Mouse (Mus musculus) limb, embryonic 14.5 days (tissue): ENCODE data around the gene Ppp2r5c. TPM values are rescaled to one million over a fixed set of nuclear protein-coding genes. Genes with fewer than 3 reads are reported as not detected.

Experiments used
- ATAC-seq: fragments of 200-750 bp; cut with Nextera tagmentation; 2 replicates; pipeline ENCODE4 v1.8.0; 2017; ENCODE audit warnings: low read depth, moderate number of reproducible peaks, moderate TSS enrichment; ENCODE audit not compliant: low FRiP score
- DNase-seq: peaks from one replicate; pipeline ENCODE4 v3.0.0-alpha.2; 2015; ENCODE audit warnings: low spot score
- H3K27ac ChIP-seq: fragments of 300-500 bp; sonication (generic); replicated peaks from 2 replicates; pipeline ENCODE4 v1.5.1; 2014; ENCODE audit warnings: low read depth, mild to moderate bottlenecking, low read length, moderate library complexity, mixed read lengths
- H3K27me3 ChIP-seq: fragments of 300-500 bp; sonication (generic); 2 replicates; pipeline ENCODE4 v1.6.1; 2014; ENCODE audit warnings: low read length, mixed read lengths; ENCODE audit not compliant: control insufficient read depth, insufficient read depth
- H3K36me3 ChIP-seq: fragments of 300-500 bp; sonication (generic); 2 replicates; pipeline ENCODE4 v1.6.1; 2014; ENCODE audit warnings: mild to moderate bottlenecking, low read length, moderate library complexity, mixed read lengths; ENCODE audit not compliant: control insufficient read depth, insufficient read depth
- H3K4me1 ChIP-seq: fragments of 300-500 bp; sonication (generic); 2 replicates; pipeline ENCODE4 v1.6.1; 2014; ENCODE audit warnings: antibody characterized with exemption, low read length, mixed read lengths; ENCODE audit not compliant: control insufficient read depth, insufficient read depth
- H3K4me2 ChIP-seq: fragments of 300-500 bp; sonication (generic); replicated peaks from 2 replicates; pipeline ENCODE4 v1.6.1; 2014; ENCODE audit warnings: low read depth, mild to moderate bottlenecking, low read length, moderate library complexity; ENCODE audit not compliant: severe bottlenecking
- H3K4me3 ChIP-seq: fragments of 300-500 bp; sonication (generic); replicated peaks from 2 replicates; pipeline ENCODE4 v1.5.1; 2014; ENCODE audit warnings: low read length
- H3K9ac ChIP-seq: fragments of 300-500 bp; sonication (generic); 2 replicates; pipeline ENCODE4 v1.6.1; 2014; ENCODE audit warnings: mild to moderate bottlenecking, low read depth, low read length, moderate library complexity; ENCODE audit not compliant: severe bottlenecking
- H3K9me3 ChIP-seq: fragments of 300-500 bp; sonication (generic); 2 replicates; pipeline ENCODE4 v1.6.1; 2016; ENCODE audit warnings: low read length; ENCODE audit not compliant: control insufficient read depth
- POLR2A ChIP-seq: fragments of 200-500 bp; IDR thresholded peaks from 2 replicates; pipeline ENCODE4 v1.8.0; 2012; ENCODE audit warnings: inconsistent platforms, mild to moderate bottlenecking, moderate library complexity, borderline replicate concordance; ENCODE audit not compliant: insufficient read depth, insufficient read length; ENCODE audit errors: extremely low read depth
- WGBS: fragments of 180-500 bp; shearing (Covaris S2); extraction: QIAGEN DNeasy Blood & Tissue Kit; methylation state at CpG from one replicate; pipeline ENCODE4 v1.1.7; 2014; 5-methylcytosine and 5-hydroxymethylcytosine counted together
- polyA plus RNA-seq, 2 experiments: library from polyadenylated mRNA; depleted of rRNA in 1 of 2; stranded (reverse) in 1 of 2; unstranded in 1 of 2; fragments of >200 nt; fragmentation: Nextera tagmentation in 1 of 2; extraction: Ambion mirVana in 1 of 2; gene quantifications; 2 replicates each; pipeline versions ENCODE4 v1.2.1 to v1.2.3; 2012 to 2014

Ppp2r5c gene
- polyA plus RNA-seq, 2 experiments, result 75.2 to 156 TPM

DNA sequence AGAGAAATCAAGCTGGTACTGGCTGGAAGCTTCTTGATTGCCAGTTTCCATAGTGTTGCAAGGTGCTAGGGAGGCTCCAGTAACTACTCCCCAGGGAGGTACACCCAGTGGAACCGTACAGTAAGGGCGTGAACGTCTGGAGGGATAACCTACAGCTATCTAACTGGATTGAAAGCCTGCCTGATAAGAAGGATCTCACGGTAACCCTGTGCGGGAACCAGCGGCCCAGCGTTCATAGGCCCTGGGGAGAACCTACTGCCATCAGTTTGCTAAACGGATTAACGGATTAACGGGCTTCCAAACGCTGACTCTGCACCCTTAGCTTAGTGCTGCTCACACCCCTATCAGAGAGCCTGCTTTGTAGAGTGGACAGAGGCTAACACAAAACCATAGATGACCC, 116.5 kb downstream of the Ppp2r5c start:
- no peaks in the 10 kb centered on the region for H3K27me3 ChIP-seq
- H3K4me3 ChIP-seq, result no peak overlapping the region
- H3K27ac ChIP-seq, result no peak overlapping the region
- peaks cover 86% of the 10 kb centered on the region for H3K36me3 ChIP-seq
- DNase-seq, result no peak
- no peak for ATAC-seq
- H3K9ac ChIP-seq, result no peak overlapping the region
- TF ChIP-seq POLR2A, result no peak
- 97% methylated on average over 11 of the region's 11 CpGs for WGBS
- H3K4me2 ChIP-seq, result no peak overlapping the region
- no peaks in the 10 kb centered on the region for H3K4me1 ChIP-seq
- H3K9me3 ChIP-seq, result no peaks in the 10 kb centered on the region

DNA sequence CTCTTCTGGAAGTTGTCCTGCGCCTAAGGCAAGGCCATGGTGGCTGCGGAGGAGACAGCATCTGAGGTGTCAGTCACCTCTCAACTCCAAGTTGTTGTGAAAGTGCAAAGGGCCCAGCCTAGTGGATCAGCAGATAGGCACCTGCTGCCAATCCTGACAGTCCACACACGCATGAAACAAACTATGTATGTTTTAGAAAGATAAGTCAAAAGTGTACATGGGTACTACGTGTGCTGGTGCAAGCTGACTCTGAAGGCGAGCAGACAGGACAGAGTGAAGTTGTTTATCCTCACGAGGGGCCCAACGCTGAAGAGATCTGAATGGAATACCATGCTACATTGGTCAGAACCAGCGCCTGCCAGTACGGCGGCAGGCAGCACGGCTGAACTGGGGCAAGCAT, 117.9 kb downstream of the Ppp2r5c start:
- no peak overlapping the region for H3K27ac ChIP-seq
- WGBS, result 94% methylated on average over 11 of the region's 11 CpGs
- H3K4me1 ChIP-seq, result no peaks in the 10 kb centered on the region
- TF ChIP-seq POLR2A, result no peak
- no peak overlapping the region for H3K4me3 ChIP-seq
- no peaks in the 10 kb centered on the region for H3K27me3 ChIP-seq
- H3K4me2 ChIP-seq, result no peak overlapping the region
- H3K9ac ChIP-seq, result no peak overlapping the region
- H3K9me3 ChIP-seq, result no peaks in the 10 kb centered on the region
- DNase-seq, result no peak
- peaks cover 86% of the 10 kb centered on the region for H3K36me3 ChIP-seq
- no peak for ATAC-seq

DNA sequence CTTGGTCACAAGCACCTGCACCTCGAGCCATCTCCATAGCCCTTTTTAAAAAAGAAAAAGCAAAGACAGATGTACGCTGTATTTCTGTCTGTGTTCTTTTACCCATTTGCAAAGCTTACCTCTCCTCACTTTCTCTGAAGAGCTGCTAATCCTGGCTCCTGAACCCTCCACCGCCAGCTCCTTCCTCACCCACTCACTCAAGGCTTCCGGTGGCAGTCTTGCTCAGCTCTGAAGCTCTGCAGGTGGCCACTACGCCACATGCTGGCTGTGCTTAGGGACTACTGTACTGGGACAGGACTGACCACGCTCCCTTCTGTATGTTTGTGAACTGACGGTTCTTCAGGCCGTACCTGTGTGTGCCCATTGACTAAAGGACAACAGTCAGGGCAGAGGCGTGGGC, 119.4 kb downstream of the Ppp2r5c start:
- Histone ChIP-seq H3K36me3 (peaks cover 89% of the 10 kb centered on the region), H3K4me3 (no peak overlapping the region), H3K27ac (no peak overlapping the region), H3K4me2 (no peak overlapping the region), H3K9ac (no peak overlapping the region), H3K27me3 (no peaks in the 10 kb centered on the region), H3K9me3 (no peaks in the 10 kb centered on the region), H3K4me1 (no peaks in the 10 kb centered on the region)
- ATAC-seq, result no peak
- WGBS, result 95% methylated on average over 9 of the region's 9 CpGs
- TF ChIP-seq POLR2A, result no peak
- no peak for DNase-seq

DNA sequence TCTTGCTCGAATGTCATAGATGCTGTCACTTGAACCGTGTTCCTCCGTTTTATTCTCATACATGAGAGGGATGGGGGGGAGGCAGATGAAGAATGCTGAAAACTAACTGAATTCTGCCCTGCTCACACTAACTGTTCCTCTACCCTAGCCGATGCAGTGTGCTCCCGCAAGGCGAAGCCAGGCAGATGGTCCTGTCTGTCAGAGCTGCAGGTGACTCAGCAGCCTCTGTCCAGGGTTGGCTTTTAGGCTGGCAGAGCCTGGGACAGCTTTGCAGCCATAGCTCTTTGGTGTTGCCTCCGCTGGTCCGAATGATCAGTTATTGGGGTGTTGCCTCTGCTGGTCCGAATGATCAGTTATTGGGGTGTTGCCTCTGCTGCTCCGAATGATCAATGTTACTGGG, 124.1 kb downstream of the Ppp2r5c start:
- H3K9ac ChIP-seq, result no peak overlapping the region
- H3K36me3 ChIP-seq, result peaks cover 79% of the 10 kb centered on the region
- TF ChIP-seq POLR2A, result no peak
- ATAC-seq (no peak), DNase-seq (no peak)
- H3K4me2 ChIP-seq, result no peak overlapping the region
- H3K27ac ChIP-seq, result no peak overlapping the region
- WGBS, result 91% methylated on average over 10 of the region's 10 CpGs
- no peaks in the 10 kb centered on the region for H3K4me1 ChIP-seq
- no peaks in the 10 kb centered on the region for H3K9me3 ChIP-seq
- no peak overlapping the region for H3K4me3 ChIP-seq
- no peaks in the 10 kb centered on the region for H3K27me3 ChIP-seq

DNA sequence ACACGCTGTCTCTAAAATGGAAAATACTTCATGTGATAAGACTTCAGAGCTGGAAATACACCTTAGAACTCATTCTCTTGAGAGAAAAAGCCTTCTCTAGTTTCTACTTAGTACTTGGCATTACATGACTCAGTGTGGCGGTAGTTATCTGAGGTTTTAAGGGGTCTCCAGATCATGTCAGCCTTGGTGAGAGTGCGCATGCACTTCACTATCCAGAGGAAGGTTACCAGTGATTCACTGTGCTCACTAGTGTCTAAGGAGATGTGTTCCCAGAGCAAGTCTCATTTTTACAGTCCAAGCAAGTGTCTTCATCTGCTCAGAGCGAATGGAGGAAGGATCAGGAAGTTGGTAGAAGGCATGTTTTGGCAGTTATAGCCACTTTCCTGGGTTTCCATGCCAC, 125.4 kb downstream of the Ppp2r5c start:
- Histone ChIP-seq H3K27me3 (no peaks in the 10 kb centered on the region), H3K36me3 (peaks cover 77% of the 10 kb centered on the region), H3K4me2 (no peak overlapping the region), H3K27ac (no peak overlapping the region), H3K4me3 (no peak overlapping the region), H3K9me3 (no peaks in the 10 kb centered on the region), H3K9ac (no peak overlapping the region), H3K4me1 (no peaks in the 10 kb centered on the region)
- 96% methylated on average over 4 of the region's 4 CpGs for WGBS
- DNase-seq (no peak), ATAC-seq (no peak)
- no peak for TF ChIP-seq POLR2A

DNA sequence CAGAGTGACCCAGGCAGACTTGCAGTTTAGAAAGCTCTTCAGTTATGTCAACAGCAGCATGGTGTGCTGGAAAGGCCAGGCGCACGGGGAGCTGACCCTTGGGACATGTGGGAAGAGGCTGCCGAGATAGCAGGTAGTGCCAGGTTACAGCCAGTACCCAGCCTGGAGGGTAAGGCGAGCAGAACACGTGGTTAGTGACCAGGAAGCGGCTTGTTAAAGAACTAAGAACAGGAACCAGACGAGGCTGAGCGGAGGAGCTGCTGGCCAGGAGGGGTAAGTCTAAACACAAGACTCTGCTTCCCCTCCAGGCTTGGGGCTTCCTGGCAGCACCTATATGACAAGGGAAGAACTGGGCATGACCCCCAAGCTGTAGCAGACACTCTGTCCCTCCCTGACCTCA, 126.7 kb downstream of the Ppp2r5c start:
- no peak for DNase-seq
- ATAC-seq, result no peak
- Histone ChIP-seq H3K4me3 (no peak overlapping the region), H3K9me3 (no peaks in the 10 kb centered on the region), H3K27me3 (no peaks in the 10 kb centered on the region), H3K36me3 (peaks cover 72% of the 10 kb centered on the region), H3K27ac (no peak overlapping the region), H3K4me2 (no peak overlapping the region), H3K4me1 (no peaks in the 10 kb centered on the region), H3K9ac (no peak overlapping the region)
- 78% methylated on average over 8 of the region's 8 CpGs for WGBS
- no peak for TF ChIP-seq POLR2A
